Mouse (Mus musculus) heart, embryonic 14.5 days (tissue): ENCODE results near the gene Slc28a3. TPM values are rescaled to one million over a fixed set of nuclear protein-coding genes. Genes with fewer than 3 reads are reported as not detected.

Source experiments
- ATAC-seq: fragments of 200-750 bp; cut with Nextera tagmentation; 2 replicates; pipeline ENCODE4 v1.8.0; 2017; ENCODE audit warnings: low read depth, moderate TSS enrichment; ENCODE audit not compliant: insufficient number of reproducible peaks, insufficient read depth, low FRiP score
- H3K27ac ChIP-seq, 2 experiments: fragments of 200-500 bp in 1 of 2; fragments of 300-500 bp in 1 of 2; sonication (generic) in 1 of 2; replicated peaks in 1 of 2; 2 replicates each; pipeline ENCODE4 v1.5.1; 2012 to 2014; ENCODE audit warnings: low read depth in 2 of 2, low read length in 2 of 2, control low read depth in 1 of 2, mild to moderate bottlenecking in 1 of 2, mixed read lengths in 1 of 2; ENCODE audit not compliant: control insufficient read depth in 1 of 2, insufficient read depth in 1 of 2
- H3K27me3 ChIP-seq: fragments of 300-500 bp; sonication (generic); 2 replicates; pipeline ENCODE4 v1.6.1; 2014; ENCODE audit warnings: mild to moderate bottlenecking, low read length, control low read depth; ENCODE audit not compliant: control insufficient read depth, insufficient read depth
- H3K36me3 ChIP-seq: fragments of 300-500 bp; sonication (generic); 2 replicates; pipeline ENCODE4 v1.6.1; 2014; ENCODE audit warnings: mild to moderate bottlenecking, control low read depth, low read length, mixed read lengths; ENCODE audit not compliant: control insufficient read depth, insufficient read depth
- H3K4me1 ChIP-seq, 2 experiments: fragments of 200-500 bp in 1 of 2; fragments of 300-500 bp in 1 of 2; sonication (generic) in 1 of 2; 2 replicates each; pipeline ENCODE4 v1.6.1; 2012 to 2014; ENCODE audit warnings: low read length in 2 of 2, control low read depth in 1 of 2, mixed read lengths in 1 of 2; ENCODE audit not compliant: control insufficient read depth in 2 of 2, insufficient read depth in 2 of 2
- H3K4me2 ChIP-seq: fragments of 300-500 bp; sonication (generic); 2 replicates; pipeline ENCODE4 v1.6.1; 2014; ENCODE audit warnings: mild to moderate bottlenecking, low read length
- H3K4me3 ChIP-seq, 2 experiments: fragments of 200-500 bp in 1 of 2; fragments of 300-500 bp in 1 of 2; sonication (generic) in 1 of 2; 2 replicates each; pipeline ENCODE4 v1.5.1; 2012 to 2014; ENCODE audit warnings: low read length in 2 of 2, mild to moderate bottlenecking in 2 of 2, control low read depth in 1 of 2, low read depth in 1 of 2, moderate library complexity in 1 of 2; ENCODE audit not compliant: control insufficient read depth in 1 of 2, insufficient read depth in 1 of 2
- H3K9ac ChIP-seq: fragments of 300-500 bp; sonication (generic); 2 replicates; pipeline ENCODE4 v1.6.1; 2014; ENCODE audit warnings: mild to moderate bottlenecking, low read length
- H3K9me3 ChIP-seq: fragments of 300-500 bp; sonication (generic); 2 replicates; pipeline ENCODE4 v1.6.1; 2016; ENCODE audit warnings: low read length, control low read depth; ENCODE audit not compliant: control insufficient read depth
- WGBS: fragments of 180-500 bp; shearing (Covaris S2); extraction: QIAGEN DNeasy Blood & Tissue Kit; methylation state at CpG from one replicate; pipeline ENCODE4 v1.1.7; 2014; 5-methylcytosine and 5-hydroxymethylcytosine counted together
- polyA plus RNA-seq: library from polyadenylated mRNA; unstranded; fragments of >200 nt; fragmentation: Nextera tagmentation; extraction: Ambion mirVana; gene quantifications from 2 replicates; pipeline ENCODE4 v1.2.1, GENCODE M21; 2014

Slc28a3 gene
- polyA plus RNA-seq, 1 experiment from 2014 or later: not detected

GRCm38 (mm10) chr13:58543066-58543465, 67.6 kb downstream of the Slc28a3 start:
- H3K36me3 ChIP-seq: no peaks in the 10 kb centered on the region
- peak; percentile 72 for ATAC-seq
- no peak overlapping the region for H3K4me3 ChIP-seq
- no peak overlapping the region for H3K27ac ChIP-seq
- H3K4me2 ChIP-seq: no peak overlapping the region
- H3K9me3 ChIP-seq: no peaks in the 10 kb centered on the region
- H3K27me3 ChIP-seq: 0 out of 2 replicates have a peak, but pooled peaks cover 2% of the 10 kb centered on the region
- no peak overlapping the region for H3K9ac ChIP-seq
- no peaks in the 10 kb centered on the region for H3K4me1 ChIP-seq
- WGBS: 36% methylated on average over 7 of the region's 7 CpGs

- peaks cover 3 to 4% of the 10 kb centered on the region in 2 experiments for H3K4me1 ChIP-seq
- no peaks in the 10 kb centered on the region for H3K36me3 ChIP-seq
- H3K4me3 ChIP-seq: no peak overlapping the region
- ATAC-seq: no peak
- H3K27me3 ChIP-seq: 0 out of 2 replicates have a peak, but pooled peaks cover 2% of the 10 kb centered on the region
- H3K9ac ChIP-seq: no peak overlapping the region
- H3K4me2 ChIP-seq: no peak overlapping the region
- no peaks in the 10 kb centered on the region for H3K9me3 ChIP-seq
- WGBS: 58% methylated on average over 10 of the region's 10 CpGs
- H3K27ac ChIP-seq: no peak overlapping the region
Observed at GRCm38 (mm10) chr13:58542601-58543041, 68.1 kb downstream of the Slc28a3 start.

- Histone ChIP-seq H3K27me3 (0 out of 2 replicates have a peak, but pooled peaks cover 2% of the 10 kb centered on the region), H3K4me1 (peaks cover 3 to 4% of the 10 kb centered on the region in 2 experiments), H3K4me3 (no peak overlapping the region), H3K27ac (no peak overlapping the region), H3K9me3 (no peaks in the 10 kb centered on the region), H3K36me3 (no peaks in the 10 kb centered on the region), H3K4me2 (no peak overlapping the region), H3K9ac (no peak overlapping the region)
- no peak for ATAC-seq
- 64% methylated on average over 8 of the region's 8 CpGs for WGBS
Observed at GRCm38 (mm10) chr13:58542167-58542566, 68.5 kb downstream of the Slc28a3 start.

GRCm38 (mm10) chr13:58541620-58542019, 69.1 kb downstream of the Slc28a3 start:
- ATAC-seq: no peak
- no peak overlapping the region for H3K4me2 ChIP-seq

GRCm38 (mm10) chr13:58538966-58539365, 71.7 kb downstream of the Slc28a3 start:
- 64% methylated on average over 7 of the region's 7 CpGs for WGBS
- no peaks in the 10 kb centered on the region for H3K36me3 ChIP-seq
- no peak overlapping the region for H3K4me3 ChIP-seq
- H3K9ac ChIP-seq: no peak overlapping the region
- ATAC-seq: no peak
- H3K27me3 ChIP-seq: no peaks in the 10 kb centered on the region
- H3K4me1 ChIP-seq: peaks cover 3 to 7% of the 10 kb centered on the region in 2 experiments
- no peaks in the 10 kb centered on the region for H3K9me3 ChIP-seq
- no peak overlapping the region for H3K4me2 ChIP-seq
- no peak overlapping the region for H3K27ac ChIP-seq

More at GRCm38 (mm10) chr13:58541620-58542019, 69.1 kb downstream of the Slc28a3 start:
- no peaks in the 10 kb centered on the region for H3K9me3 ChIP-seq
- H3K36me3 ChIP-seq: no peaks in the 10 kb centered on the region
- WGBS: 79% methylated on average over 4 of the region's 4 CpGs
- no peak overlapping the region for H3K4me3 ChIP-seq
- H3K27ac ChIP-seq: no peak overlapping the region
- H3K9ac ChIP-seq: no peak overlapping the region
- H3K27me3 ChIP-seq: 0 out of 2 replicates have a peak, but pooled peaks cover 2% of the 10 kb centered on the region
- H3K4me1 ChIP-seq: peaks cover 3 to 4% of the 10 kb centered on the region in 2 experiments

GRCm38 (mm10) chr13:58538366-58538765, 72.3 kb downstream of the Slc28a3 start:
- Histone ChIP-seq H3K4me3 (no peak overlapping the region), H3K27me3 (no peaks in the 10 kb centered on the region), H3K4me1 (peaks cover 3 to 7% of the 10 kb centered on the region in 2 experiments), H3K9ac (no peak overlapping the region), H3K27ac (no peak overlapping the region), H3K36me3 (no peaks in the 10 kb centered on the region), H3K4me2 (no peak overlapping the region), H3K9me3 (no peaks in the 10 kb centered on the region)
- WGBS: 41% methylated on average over 4 of the region's 4 CpGs
- ATAC-seq: no peak

- Histone ChIP-seq H3K27ac (no peak overlapping the region), H3K4me1 (peaks cover 3 to 7% of the 10 kb centered on the region in 2 experiments), H3K27me3 (no peaks in the 10 kb centered on the region), H3K9ac (no peak overlapping the region), H3K4me3 (no peak overlapping the region), H3K9me3 (no peaks in the 10 kb centered on the region), H3K36me3 (no peaks in the 10 kb centered on the region), H3K4me2 (no peak overlapping the region)
- ATAC-seq: no peak
- WGBS: 29% methylated on average over 6 of the region's 6 CpGs
Observed at GRCm38 (mm10) chr13:58537916-58538233, 72.8 kb downstream of the Slc28a3 start.

- ATAC-seq: no peak
- no peak overlapping the region for H3K27ac ChIP-seq
- no peak overlapping the region for H3K9ac ChIP-seq
- no peak overlapping the region for H3K4me2 ChIP-seq
- no peaks in the 10 kb centered on the region for H3K27me3 ChIP-seq
- H3K4me1 ChIP-seq: peaks cover 3 to 7% of the 10 kb centered on the region in 2 experiments
- 89% methylated on average over 6 of the region's 6 CpGs for WGBS
- H3K9me3 ChIP-seq: no peaks in the 10 kb centered on the region
- H3K4me3 ChIP-seq: no peak overlapping the region
- H3K36me3 ChIP-seq: no peaks in the 10 kb centered on the region
Observed at GRCm38 (mm10) chr13:58537232-58537915, 73.3 kb downstream of the Slc28a3 start.
